Mouse (Mus musculus): ENCODE results near the gene Adgrv1. TPM values are rescaled to one million over a fixed set of nuclear protein-coding genes. Genes with fewer than 3 reads are reported as not detected.

Adgrv1 gene
- total RNA-seq, 2 experiments from 2014 or later = 0.42 TPM; not detected in 1

- DNase-seq = peak; percentile 63 to 82
- intact Hi-C loops (cut with DNase I) = loop anchor here (1.0 to 2.0 kb wide), 2 partner anchors 201 to 322 kb away; no protein-coding TSS in a partner anchor
These were observed 193.4 kb downstream of the Adgrv1 start for GRCm38 (mm10) chr13:81439390-81440025.

DNA sequence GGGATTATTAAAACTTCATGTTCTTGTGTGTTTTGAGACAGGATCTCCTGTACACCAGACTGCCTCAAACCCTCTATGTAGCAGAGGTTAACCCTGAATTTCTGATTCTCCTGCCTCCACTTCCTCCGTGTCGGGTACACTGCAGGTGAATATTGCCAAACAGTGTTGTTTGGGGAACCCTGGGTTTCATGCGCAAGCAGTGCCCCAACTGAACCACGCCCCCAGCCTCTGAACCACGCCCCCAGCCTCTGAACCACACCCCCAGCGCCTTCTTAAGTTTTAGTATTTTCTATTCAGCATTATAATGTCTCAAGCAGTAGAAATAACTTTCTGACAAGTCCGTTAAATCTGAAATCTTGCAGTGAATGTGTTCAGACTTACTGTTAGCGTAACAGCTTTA is 195.9 kb downstream of the Adgrv1 start:
- intact Hi-C loops (cut with DNase I) = no loop called here
- no peak for DNase-seq

- intact Hi-C loops (cut with DNase I) = loop anchor here (1.0 kb wide), 1 partner anchor 565 kb away; no protein-coding TSS in a partner anchor
- DNase-seq = peak; percentile 37 to 59
These were observed 205.8 kb downstream of the Adgrv1 start for GRCm38 (mm10) chr13:81426896-81427755.

GRCm38 (mm10) chr13:81425111-81425510 is 207.8 kb downstream of the Adgrv1 start:
- intact Hi-C loops (cut with DNase I) = no loop called here

DNA sequence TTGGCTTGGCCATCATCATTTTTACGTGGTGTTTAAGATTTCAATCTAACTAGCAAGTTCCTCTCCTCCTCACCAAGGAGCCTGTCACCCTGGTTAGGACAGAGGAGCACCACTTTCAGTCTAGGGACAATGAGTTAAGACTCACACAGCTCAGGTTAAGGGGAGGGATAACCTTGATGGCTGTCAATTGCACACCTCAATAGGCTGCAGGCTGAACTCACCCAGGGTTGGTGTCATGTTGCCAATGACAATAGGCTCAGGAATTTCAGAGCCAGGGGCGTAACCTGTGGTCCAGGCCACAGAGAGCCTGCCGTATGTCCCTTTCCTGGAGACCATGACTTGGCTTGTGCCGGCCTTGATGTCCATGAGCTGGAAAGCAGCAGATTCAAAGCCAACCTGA is 209.0 kb downstream of the Adgrv1 start:
- intact Hi-C loops (cut with DNase I) = no loop called here
- no peak for DNase-seq

More at GRCm38 (mm10) chr13:81425111-81425510, 207.8 kb downstream of the Adgrv1 start:
- no peak for DNase-seq

GRCm38 (mm10) chr13:81407881-81408460 is 225.0 kb downstream of the Adgrv1 start:
- intact Hi-C loops (cut with DNase I) = no loop called here

GRCm38 (mm10) chr13:81402826-81403225 is 230.1 kb downstream of the Adgrv1 start:
- no peak for DNase-seq

More at GRCm38 (mm10) chr13:81407881-81408460, 225.0 kb downstream of the Adgrv1 start:
- no peak for DNase-seq

DNA sequence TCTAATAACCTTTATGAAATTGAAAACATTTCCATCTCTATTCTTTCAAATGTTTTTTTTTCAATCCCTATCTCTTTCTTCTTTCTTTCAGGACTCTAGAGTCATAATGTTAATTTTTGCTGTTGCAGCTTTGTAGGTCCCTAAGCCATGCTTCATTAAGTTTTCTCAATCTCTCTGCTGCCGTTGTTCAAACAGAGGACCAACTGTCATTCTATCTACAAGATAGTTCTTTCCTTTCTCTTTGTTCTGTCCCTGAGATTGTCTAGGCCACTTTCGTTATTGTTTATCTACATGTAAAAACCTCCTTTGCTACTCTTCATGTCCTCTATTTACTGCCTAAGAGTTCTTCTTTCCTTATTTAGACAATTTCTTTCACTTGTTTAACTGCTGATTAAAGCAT is 230.8 kb downstream of the Adgrv1 start:
- no peak for DNase-seq
- intact Hi-C loops (cut with DNase I) = no loop called here

More at GRCm38 (mm10) chr13:81402826-81403225, 230.1 kb downstream of the Adgrv1 start:
- intact Hi-C loops (cut with DNase I) = no loop called here

GRCm38 (mm10) chr13:81401742-81402141 is 231.2 kb downstream of the Adgrv1 start:
- no peak for DNase-seq
- intact Hi-C loops (cut with DNase I) = no loop called here

DNA sequence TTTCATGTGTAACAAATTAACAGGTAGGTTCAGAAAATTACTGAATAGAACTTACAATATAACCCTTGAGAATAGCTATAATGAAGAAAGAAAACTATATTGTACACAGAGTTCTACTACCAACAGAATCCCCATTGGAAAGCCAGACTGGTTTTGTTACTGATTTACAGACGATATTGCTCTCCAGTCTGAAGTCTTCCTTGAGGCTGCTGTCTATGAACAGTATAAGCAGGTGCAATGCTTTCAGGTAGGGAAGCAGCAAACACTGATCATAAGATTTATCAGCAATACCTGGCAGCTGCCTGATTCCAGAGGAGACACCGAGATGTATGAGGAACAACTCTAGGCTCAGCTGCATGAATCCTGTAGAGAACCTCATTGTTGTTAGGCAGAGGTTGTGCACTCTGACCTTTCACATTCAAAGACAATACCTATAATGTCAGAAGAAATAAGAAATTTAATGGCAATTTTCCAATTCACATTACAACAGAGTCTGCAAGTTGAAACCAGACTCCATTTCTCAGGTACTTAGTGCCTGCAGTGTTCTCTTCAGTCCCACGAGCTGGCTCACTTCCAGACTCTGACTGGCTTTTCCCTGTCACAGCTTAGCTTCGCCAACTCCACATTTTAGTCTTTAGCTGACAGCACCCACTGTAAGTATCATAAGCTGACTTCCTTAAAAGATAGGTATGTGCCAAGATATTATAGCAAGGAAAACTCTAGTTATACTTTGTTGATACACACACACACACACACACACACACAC is 247.2 kb downstream of the Adgrv1 start:
- intact Hi-C loops (cut with DNase I) = no loop called here
- DNase-seq = no peak

DNA sequence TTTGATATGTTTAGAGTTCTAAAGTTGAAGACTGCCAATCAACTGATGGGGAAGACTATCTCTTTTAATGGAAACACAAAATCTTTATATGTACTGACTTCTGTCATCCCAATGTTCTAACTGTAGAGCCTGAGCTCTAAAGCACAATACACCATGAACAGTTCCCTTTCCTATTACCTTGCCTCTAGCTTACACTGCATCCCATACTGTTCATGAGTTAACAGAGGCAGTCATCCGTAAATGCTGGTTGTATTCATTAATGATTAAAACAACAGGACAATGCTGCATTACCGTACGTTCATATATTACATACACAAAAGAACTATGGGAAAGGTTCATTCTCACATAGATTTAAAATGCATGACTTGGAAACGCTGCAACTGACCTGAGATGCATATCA is 251.1 kb downstream of the Adgrv1 start:
- DNase-seq = no peak
- intact Hi-C loops (cut with DNase I) = no loop called here

DNA sequence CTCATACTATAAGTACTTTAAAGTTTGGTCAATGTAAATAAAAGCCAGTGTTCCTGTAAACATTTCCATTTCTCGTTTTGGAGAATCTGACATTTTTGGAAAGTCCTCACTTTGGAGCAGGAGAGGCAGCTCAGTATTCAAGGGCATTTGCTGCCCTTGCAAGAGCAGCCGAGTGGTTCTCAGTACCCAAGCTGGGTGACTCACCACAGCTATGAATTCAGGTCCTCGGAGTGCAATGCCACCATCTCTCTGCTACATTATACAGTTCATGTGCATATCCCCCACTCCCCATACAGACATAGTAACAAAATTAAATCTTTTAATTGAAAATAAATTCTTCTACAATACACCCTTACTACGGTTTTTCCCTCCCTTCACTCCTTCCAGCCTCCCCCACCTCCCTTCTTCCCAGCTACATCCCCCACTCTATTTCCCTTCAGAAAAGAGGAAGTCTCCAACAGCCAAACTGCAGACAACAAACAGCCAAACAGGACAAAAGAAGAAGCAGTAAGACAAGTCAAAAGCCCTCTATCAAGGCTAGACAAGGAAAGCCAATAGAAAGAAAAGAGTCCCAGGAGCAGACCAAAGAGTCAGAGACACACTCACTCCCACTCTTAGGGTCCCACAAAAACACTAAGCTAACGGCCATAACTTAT is 262.0 kb downstream of the Adgrv1 start:
- intact Hi-C loops (cut with DNase I) = no loop called here
- no peak for DNase-seq

GRCm38 (mm10) chr13:81370196-81370595 is 262.8 kb downstream of the Adgrv1 start:
- no peak for DNase-seq
- intact Hi-C loops (cut with DNase I) = no loop called here

DNA sequence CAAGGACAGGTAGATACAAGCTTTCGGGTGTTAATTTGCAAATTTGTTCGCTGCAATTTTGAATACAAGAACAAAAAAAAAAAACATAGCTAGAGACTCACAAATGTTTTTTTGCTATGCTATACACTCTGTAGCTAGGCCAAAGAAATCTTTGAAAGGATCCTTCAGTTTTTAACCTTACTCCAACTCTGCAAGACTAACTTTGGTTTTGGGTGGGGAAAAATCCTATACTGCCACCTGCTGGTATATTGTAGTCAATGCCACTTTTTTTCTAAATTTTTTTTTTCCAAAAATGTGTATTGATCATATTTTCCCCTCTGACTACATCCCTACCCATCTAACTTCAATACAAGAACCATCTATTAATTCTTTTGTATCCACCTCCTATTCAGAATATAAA is 263.4 kb downstream of the Adgrv1 start:
- intact Hi-C loops (cut with DNase I) = loop anchor here (1.0 to 5.0 kb wide), 5 partner anchors 15 to 507 kb away; no protein-coding TSS in a partner anchor
- no peak for DNase-seq

DNA sequence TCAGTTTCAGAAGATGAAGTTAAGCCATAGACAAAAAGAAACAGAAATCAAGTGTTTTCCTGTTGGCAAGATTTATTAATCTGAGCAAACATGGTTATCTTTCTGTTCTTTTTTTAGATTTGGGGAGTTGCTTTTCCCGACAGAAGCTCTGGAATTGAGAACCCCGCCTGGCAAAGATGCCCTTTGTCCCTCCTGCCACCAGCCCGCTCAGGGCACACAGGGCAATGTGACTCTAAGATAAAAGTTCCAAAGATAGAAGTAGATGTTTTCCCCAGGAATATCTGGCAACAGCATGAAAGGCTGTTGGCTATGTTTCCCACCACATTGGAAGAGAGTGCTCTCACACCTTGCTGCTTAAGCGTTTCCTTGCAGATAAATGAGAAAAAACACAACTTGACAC is 264.0 kb downstream of the Adgrv1 start:
- peak; percentile 9 to 22 for DNase-seq
- intact Hi-C loops (cut with DNase I) = loop anchor here (1.0 to 5.0 kb wide), 5 partner anchors 14 to 507 kb away; no protein-coding TSS in a partner anchor

DNA sequence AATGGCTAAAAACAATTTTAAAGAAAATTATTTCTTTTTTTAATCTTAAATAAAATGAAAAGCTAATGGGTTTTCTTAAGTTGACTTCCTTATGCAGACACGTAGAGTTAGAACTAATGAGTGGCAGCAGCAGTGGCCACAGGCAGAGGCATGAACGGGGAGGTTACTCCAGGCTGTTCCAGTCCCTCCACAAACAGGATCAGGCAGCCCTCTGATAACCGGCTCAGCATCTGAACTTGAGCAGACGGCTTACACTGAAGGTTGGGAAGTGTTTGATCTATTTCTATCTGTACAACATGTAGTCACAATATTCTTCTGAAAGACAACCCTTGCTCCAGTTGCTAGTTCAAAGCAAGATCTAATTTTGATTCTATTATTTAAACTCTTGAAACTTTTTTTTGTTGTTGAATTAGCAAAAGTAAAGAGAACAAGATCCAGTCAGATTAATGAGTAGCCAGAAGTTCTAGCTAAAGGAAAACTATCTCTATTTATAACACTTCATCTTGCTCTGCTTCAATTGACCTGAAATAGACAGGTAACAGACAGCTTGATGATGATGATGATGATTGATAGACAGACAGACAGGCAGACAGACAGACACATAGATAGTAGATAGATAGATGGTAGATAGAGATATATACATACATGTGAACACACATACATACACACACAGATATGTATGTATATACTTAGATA is 265.1 kb downstream of the Adgrv1 start:
- intact Hi-C loops (cut with DNase I) = loop anchor here (2.0 to 5.0 kb wide), 3 partner anchors 13 to 213 kb away; no protein-coding TSS in a partner anchor
- no peak for DNase-seq

GRCm38 (mm10) chr13:81360338-81360737 is 272.6 kb downstream of the Adgrv1 start:
- intact Hi-C loops (cut with DNase I) = no loop called here
- DNase-seq = no peak

- intact Hi-C loops (cut with DNase I) = no loop called here
- DNase-seq = no peak
These were observed 274.2 kb downstream of the Adgrv1 start for GRCm38 (mm10) chr13:81358766-81359165.

- no peak for DNase-seq
- intact Hi-C loops (cut with DNase I) = no loop called here
These were observed 274.6 kb downstream of the Adgrv1 start for GRCm38 (mm10) chr13:81358365-81358764.
